Mouse (Mus musculus) midbrain, embryonic 10.5 days (tissue): ENCODE measurements around the gene Zfp362. TPM values are rescaled to one million over a fixed set of nuclear protein-coding genes. Genes with fewer than 3 reads are reported as not detected.

Source experiments
- DNase-seq: peaks from one replicate; pipeline ENCODE4 v3.0.0-alpha.2; 2017; ENCODE audit warnings: low spot score
- H3K27ac ChIP-seq: fragments of 300-500 bp; sonication (generic); replicated peaks from 2 replicates; pipeline ENCODE4 v1.5.1; 2016; ENCODE audit warnings: mild to moderate bottlenecking
- H3K27me3 ChIP-seq: fragments of 300-500 bp; sonication (generic); 2 replicates; pipeline ENCODE4 v1.6.1; 2016; ENCODE audit warnings: low read depth, mild to moderate bottlenecking; ENCODE audit not compliant: poor library complexity, severe bottlenecking
- H3K36me3 ChIP-seq: fragments of 300-500 bp; sonication (generic); 2 replicates; pipeline ENCODE4 v1.6.1; 2016; ENCODE audit warnings: mild to moderate bottlenecking, moderate library complexity
- H3K4me1 ChIP-seq: fragments of 300-500 bp; sonication (generic); 2 replicates; pipeline ENCODE4 v1.6.1; 2016
- H3K4me3 ChIP-seq: fragments of 300-500 bp; sonication (generic); 2 replicates; pipeline ENCODE4 v1.5.1; 2016; ENCODE audit warnings: mild to moderate bottlenecking, moderate library complexity
- H3K9me3 ChIP-seq: fragments of 300-500 bp; sonication (generic); replicated peaks from 2 replicates; pipeline ENCODE4 v1.6.1; 2016; ENCODE audit warnings: mild to moderate bottlenecking
- WGBS: fragments of 180-500 bp; shearing (Covaris S2); methylation state at CpG from one replicate; pipeline ENCODE4 v1.1.7; 2016; 5-methylcytosine and 5-hydroxymethylcytosine counted together
- polyA plus RNA-seq: library from polyadenylated mRNA; unstranded; fragments of >200 nt; fragmentation: Nextera tagmentation; extraction: Ambion mirVana; gene quantifications from 2 replicates; pipeline ENCODE4 v1.2.1, GENCODE M21; 2016

Zfp362 gene
- polyA plus RNA-seq, 1 experiment from 2014 or later, result 36.5 TPM

- Histone ChIP-seq H3K4me1 (peaks cover 35% of the 10 kb centered on the region), H3K36me3 (peaks cover 95% of the 10 kb centered on the region), H3K27ac (no peak overlapping the region), H3K9me3 (no peaks in the 10 kb centered on the region), H3K27me3 (no peaks in the 10 kb centered on the region), H3K4me3 (no peak overlapping the region)
- WGBS, result 95% methylated on average over 8 of the region's 8 CpGs
- no peak for DNase-seq
Observed at GRCm38 (mm10) chr4:128745160-128745559, 60.7 kb downstream of the Zfp362 start.

- H3K27ac ChIP-seq, result peak overlapping the region; percentile 30; the same call in 1 of the 2 replicates
- H3K9me3 ChIP-seq, result no peaks in the 10 kb centered on the region
- no peaks in the 10 kb centered on the region for H3K27me3 ChIP-seq
- H3K4me1 ChIP-seq, result peaks cover 42% of the 10 kb centered on the region
- no peak overlapping the region for H3K4me3 ChIP-seq
- no peak for DNase-seq
- 81% methylated on average over 12 of the region's 12 CpGs for WGBS
- H3K36me3 ChIP-seq, result peaks cover 92% of the 10 kb centered on the region
Observed at GRCm38 (mm10) chr4:128743031-128743626, 62.7 kb downstream of the Zfp362 start.

DNA sequence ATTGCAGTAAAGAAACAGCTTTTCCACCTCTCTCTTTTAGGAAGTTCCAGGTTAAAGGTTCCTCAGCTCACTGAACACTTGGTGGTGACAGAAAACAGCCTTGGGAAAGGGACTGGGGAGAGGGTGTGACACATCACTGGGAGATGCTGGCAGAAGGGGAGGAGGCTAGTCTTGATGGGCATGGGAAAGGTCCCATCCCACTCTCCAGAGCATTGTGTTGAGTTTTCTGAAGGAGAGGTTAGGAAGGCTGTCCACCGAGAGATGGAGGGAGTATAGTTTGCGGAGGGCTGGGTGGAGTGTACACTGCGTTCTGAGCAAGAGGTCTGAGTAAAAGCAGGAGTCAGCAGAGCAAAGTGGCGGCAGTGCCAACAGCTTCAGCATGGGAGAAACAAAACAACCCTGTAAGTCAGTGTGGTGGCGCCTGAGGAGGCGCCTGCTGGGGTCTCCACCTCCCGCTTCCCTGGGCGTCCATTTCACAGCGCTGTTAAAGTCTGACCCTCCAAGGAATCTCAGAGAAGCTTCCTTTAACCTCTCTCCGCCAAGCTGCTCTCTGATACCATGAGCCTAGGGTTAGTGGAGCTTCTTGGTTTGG, 63.4 kb downstream of the Zfp362 start:
- Histone ChIP-seq H3K27ac (peak overlapping the region; percentile 30; the same call in 1 of the 2 replicates), H3K27me3 (no peaks in the 10 kb centered on the region), H3K4me3 (no peak overlapping the region), H3K4me1 (peaks cover 48% of the 10 kb centered on the region), H3K9me3 (no peaks in the 10 kb centered on the region), H3K36me3 (peaks cover 91% of the 10 kb centered on the region)
- 56% methylated on average over 10 of the region's 10 CpGs for WGBS
- peak; percentile 11 for DNase-seq

- 35% methylated on average over 5 of the region's 5 CpGs for WGBS
- DNase-seq, result peak; percentile 13
- H3K4me3 ChIP-seq, result no peak overlapping the region
- peaks cover 85% of the 10 kb centered on the region for H3K36me3 ChIP-seq
- peaks cover 54% of the 10 kb centered on the region for H3K4me1 ChIP-seq
- H3K9me3 ChIP-seq, result no peaks in the 10 kb centered on the region
- H3K27me3 ChIP-seq, result no peaks in the 10 kb centered on the region
- H3K27ac ChIP-seq, result 0 out of 2 replicates have a peak overlapping the region, but pooled peaks have one; percentile 34
Observed at GRCm38 (mm10) chr4:128741906-128742305, 63.9 kb downstream of the Zfp362 start.

DNA sequence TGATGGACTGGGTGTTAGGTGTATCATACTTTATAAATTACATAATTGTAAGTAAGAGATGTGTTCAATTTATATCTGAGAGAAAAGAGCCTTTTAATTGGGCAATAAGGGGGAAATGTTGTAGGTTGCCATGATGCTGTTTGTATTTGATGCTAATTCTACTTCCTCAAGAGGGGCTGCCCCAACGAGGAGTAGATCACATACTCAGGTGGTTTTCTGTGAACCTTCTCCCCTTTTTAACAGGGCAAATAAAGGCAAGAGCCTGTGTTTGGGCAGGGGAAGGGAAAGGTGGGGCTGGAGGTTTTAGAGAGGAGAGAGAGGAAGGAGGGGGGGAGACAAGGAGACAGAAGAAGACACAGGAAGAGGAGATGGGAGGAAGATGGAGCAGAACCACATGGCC, 65.0 kb downstream of the Zfp362 start:
- WGBS, result 84% methylated on average over 1 of the region's 1 CpGs

DNA sequence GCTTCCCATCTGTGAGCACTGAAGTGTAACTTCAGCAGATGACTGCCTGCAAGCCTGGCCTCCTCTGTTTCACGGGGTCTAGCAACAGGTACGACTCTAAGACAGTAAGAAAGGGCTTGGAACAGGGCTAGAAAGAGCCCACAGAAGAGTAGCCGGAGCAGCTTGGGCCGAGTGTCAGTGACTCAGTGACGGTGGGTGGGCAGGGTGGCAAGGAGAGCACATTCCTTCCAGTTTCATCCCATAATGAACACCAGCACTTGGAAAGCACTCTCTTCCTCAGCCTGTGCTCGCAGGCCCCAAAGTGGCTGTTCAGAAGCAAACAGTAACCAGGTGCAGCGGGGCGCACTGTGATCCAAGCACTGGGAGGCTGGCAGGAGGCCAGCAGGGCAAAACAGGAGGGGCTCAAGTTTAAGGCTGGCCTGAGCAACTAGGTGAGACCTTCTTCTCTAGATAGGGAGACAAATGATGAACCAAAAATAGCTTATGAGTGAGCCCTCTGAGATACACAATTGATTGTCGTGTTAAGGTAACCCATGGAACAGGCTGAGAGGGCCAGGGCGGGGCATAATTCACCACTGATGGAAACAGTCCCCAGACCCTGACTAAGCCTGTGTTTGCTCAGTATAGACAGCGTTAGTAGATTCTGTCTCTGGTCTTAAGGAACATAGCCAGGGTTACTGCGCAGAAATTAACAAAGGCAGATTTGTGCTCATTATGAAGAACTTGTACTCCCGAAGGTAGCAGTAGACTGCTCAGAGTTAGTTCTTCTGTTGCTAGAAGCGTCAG, 67.8 kb downstream of the Zfp362 start:
- H3K27me3 ChIP-seq, result no peaks in the 10 kb centered on the region
- no peaks in the 10 kb centered on the region for H3K9me3 ChIP-seq
- 72% methylated on average over 14 of the region's 14 CpGs for WGBS
- no peak for DNase-seq
- H3K36me3 ChIP-seq, result peaks cover 81% of the 10 kb centered on the region
- H3K27ac ChIP-seq, result peak overlapping the region; percentile 94
- peaks cover 87% of the 10 kb centered on the region for H3K4me1 ChIP-seq
- H3K4me3 ChIP-seq, result peak overlapping the region; percentile 9; the same call in 1 of the 2 replicates

More for the DNA sequence above, 65.0 kb downstream of the Zfp362 start:
- Histone ChIP-seq H3K4me3 (no peak overlapping the region), H3K36me3 (peaks cover 81% of the 10 kb centered on the region), H3K4me1 (peaks cover 64% of the 10 kb centered on the region), H3K9me3 (no peaks in the 10 kb centered on the region), H3K27me3 (no peaks in the 10 kb centered on the region), H3K27ac (no peak overlapping the region)
- peak; percentile 7 for DNase-seq

- H3K4me3 ChIP-seq, result peak overlapping the region; percentile 37
- peaks cover 72% of the 10 kb centered on the region for H3K36me3 ChIP-seq
- H3K9me3 ChIP-seq, result no peaks in the 10 kb centered on the region
- DNase-seq, result peak; percentile 82
- H3K27me3 ChIP-seq, result no peaks in the 10 kb centered on the region
- peak overlapping the region; percentile 94 for H3K27ac ChIP-seq
- WGBS, result 11% methylated on average over 6 of the region's 6 CpGs
- peaks cover 86% of the 10 kb centered on the region for H3K4me1 ChIP-seq
Observed at GRCm38 (mm10) chr4:128737137-128737589, 68.7 kb downstream of the Zfp362 start.

DNA sequence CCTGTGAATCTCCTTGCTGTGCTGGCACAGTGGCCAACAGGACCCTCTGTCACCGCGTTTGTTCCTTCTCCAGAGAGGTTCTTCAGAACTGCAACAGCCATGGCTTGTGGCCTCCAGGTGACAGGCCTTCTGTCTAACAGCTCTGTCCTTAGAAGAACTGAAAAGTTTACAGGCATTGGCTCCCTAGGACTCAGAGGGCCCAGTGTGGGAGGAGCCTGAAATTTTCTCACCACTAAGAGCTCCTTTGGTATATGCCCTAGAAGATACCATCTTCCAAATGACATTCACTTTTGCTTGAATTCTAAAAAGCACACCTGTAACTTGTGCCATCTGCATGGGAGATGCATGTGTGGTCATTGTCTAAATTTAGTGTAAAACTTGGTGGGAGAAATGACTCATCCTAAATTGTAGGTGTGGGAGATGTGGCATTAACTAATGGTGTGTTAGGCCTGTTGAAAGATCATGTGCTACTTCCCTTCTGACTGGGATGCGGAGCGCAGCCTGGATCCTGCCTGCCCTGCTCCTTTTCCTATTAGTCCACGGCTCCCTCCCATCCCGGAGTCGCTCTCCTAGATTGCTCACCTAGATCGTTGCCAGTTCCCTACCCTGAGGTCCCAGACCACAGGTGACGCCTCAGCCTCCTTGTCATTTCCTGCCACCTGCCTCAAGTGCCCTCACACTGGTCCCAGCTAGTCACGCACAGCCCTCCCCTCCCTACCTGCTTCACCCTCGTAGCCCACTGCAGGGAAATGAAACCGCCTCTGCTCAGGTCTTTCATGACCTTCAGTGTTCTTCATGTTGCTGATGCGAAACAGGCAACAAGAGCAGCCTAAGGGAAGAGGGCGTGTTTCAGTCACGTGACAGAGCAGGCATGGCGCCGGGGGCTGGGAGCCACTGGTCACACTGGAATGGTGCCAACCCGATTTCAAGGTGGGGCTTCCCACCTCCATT, 70.8 kb downstream of the Zfp362 start:
- H3K27ac ChIP-seq, result peak overlapping the region; percentile 94
- H3K4me1 ChIP-seq, result peaks cover 85% of the 10 kb centered on the region
- no peaks in the 10 kb centered on the region for H3K9me3 ChIP-seq
- WGBS, result 86% methylated on average over 18 of the region's 18 CpGs
- H3K27me3 ChIP-seq, result no peaks in the 10 kb centered on the region
- DNase-seq, result no peak
- peaks cover 74% of the 10 kb centered on the region for H3K36me3 ChIP-seq
- peak overlapping the region; percentile 23; the same call in 1 of the 2 replicates for H3K4me3 ChIP-seq

GRCm38 (mm10) chr4:128734217-128734616, 71.6 kb downstream of the Zfp362 start:
- peak overlapping the region; percentile 2; the same call in 1 of the 2 replicates for H3K4me3 ChIP-seq
- H3K36me3 ChIP-seq, result peaks cover 74% of the 10 kb centered on the region
- no peak for DNase-seq
- peaks cover 93% of the 10 kb centered on the region for H3K4me1 ChIP-seq
- 49% methylated on average over 5 of the region's 5 CpGs for WGBS
- H3K27me3 ChIP-seq, result no peaks in the 10 kb centered on the region
- peak overlapping the region; percentile 64 for H3K27ac ChIP-seq
- H3K9me3 ChIP-seq, result no peaks in the 10 kb centered on the region

- WGBS, result 61% methylated on average over 6 of the region's 6 CpGs
- H3K27me3 ChIP-seq, result no peaks in the 10 kb centered on the region
- H3K36me3 ChIP-seq, result peaks cover 75% of the 10 kb centered on the region
- no peak for DNase-seq
- peak overlapping the region; percentile 2 for H3K4me3 ChIP-seq
- no peaks in the 10 kb centered on the region for H3K9me3 ChIP-seq
- peak overlapping the region; percentile 64 for H3K27ac ChIP-seq
- peaks cover 99% of the 10 kb centered on the region for H3K4me1 ChIP-seq
Observed at GRCm38 (mm10) chr4:128733496-128733895, 72.3 kb downstream of the Zfp362 start.

GRCm38 (mm10) chr4:128732794-128733193, 73.1 kb downstream of the Zfp362 start:
- H3K27me3 ChIP-seq, result no peaks in the 10 kb centered on the region
- WGBS, result 72% methylated on average over 5 of the region's 5 CpGs
- H3K27ac ChIP-seq, result no peak overlapping the region
- no peak overlapping the region for H3K4me3 ChIP-seq
- peaks cover 93% of the 10 kb centered on the region for H3K4me1 ChIP-seq
- no peaks in the 10 kb centered on the region for H3K9me3 ChIP-seq
- no peak for DNase-seq
- peaks cover 68% of the 10 kb centered on the region for H3K36me3 ChIP-seq

GRCm38 (mm10) chr4:128730271-128730670, 75.6 kb downstream of the Zfp362 start:
- Histone ChIP-seq H3K4me3 (peak overlapping the region; percentile 94), H3K27ac (peak overlapping the region; percentile 99; the same call in 1 of the 2 replicates), H3K4me1 (peaks cover 89% of the 10 kb centered on the region), H3K9me3 (no peaks in the 10 kb centered on the region), H3K36me3 (peaks cover 54% of the 10 kb centered on the region), H3K27me3 (peaks cover 9% of the 10 kb centered on the region)
- WGBS, result 79% methylated on average over 6 of the region's 6 CpGs
- no peak for DNase-seq
